Mouse (Mus musculus) myocyte (in vitro differentiated cells): ENCODE data around the gene Pglyrp4.

Experiments
- CEBPB ChIP-seq: IDR thresholded peaks from 2 replicates; pipeline ENCODE4 v1.6.1; 2011; ENCODE audit warnings: mild to moderate bottlenecking, moderate library complexity; ENCODE audit not compliant: poor library complexity, insufficient read depth, severe bottlenecking
- E2F4 ChIP-seq: IDR thresholded peaks from one replicate; pipeline ENCODE4 v1.6.1; 2011; ENCODE audit warnings: mild to moderate bottlenecking, control low read depth, moderate library complexity; ENCODE audit not compliant: insufficient read depth
- TCF12 ChIP-seq: IDR thresholded peaks from one replicate; pipeline ENCODE4 v1.6.1; 2011; ENCODE audit warnings: mild to moderate bottlenecking, control low read depth; ENCODE audit not compliant: poor library complexity, insufficient read depth, severe bottlenecking

- TF ChIP-seq E2F4 (no peak), TCF12 (no peak), CEBPB (no peak)
These were observed 24.5 kb upstream of the Pglyrp4 start for GRCm38 (mm10) chr3:90702244-90702643.
